Mouse (Mus musculus): Measurements from ENCODE around the gene Osmr. TPM values are rescaled to one million over a fixed set of nuclear protein-coding genes. Genes with fewer than 3 reads are reported as not detected.
A peak's percentile ranks its signal among the peaks of the same experiment; 100 is the strongest.

Gene Osmr
- 1.5 and 2.0 TPM in 2 replicates for polyA plus RNA-seq (2014; fragmentation: Nextera tagmentation; extraction: Ambion mirVana)

DNA sequence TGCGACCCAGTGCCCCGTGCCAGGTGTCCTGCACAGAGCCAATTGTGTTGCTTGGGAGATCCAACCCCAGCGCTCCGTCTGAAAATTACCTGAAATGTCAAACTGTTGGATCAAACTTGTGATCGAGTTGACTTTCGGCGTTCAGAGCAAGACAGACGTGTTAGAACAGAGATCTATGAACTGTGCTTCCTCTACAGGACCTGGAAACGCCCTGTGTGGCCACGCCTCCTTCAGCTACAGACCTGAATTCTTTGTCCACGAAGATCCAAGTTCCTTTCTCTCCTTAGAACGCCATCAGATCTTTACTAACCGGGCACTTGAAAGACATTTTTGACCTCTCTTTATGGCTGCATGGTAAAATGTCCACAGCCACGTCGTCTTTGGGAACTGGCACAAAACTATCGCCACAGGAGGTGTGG, at the start of gene Osmr:
TSS of gene Osmr (minus strand) at position 369 of the 419 bp plus-strand sequence.
- Histone ChIP-seq H3K9ac (ENCODE audit: low read length) (peak within 1 kb of the TSS; percentile 40), H3K4me1 (ENCODE audit: control insufficient read depth, insufficient read depth, low read length) (peaks cover 5% of the 10 kb centered on the region; the same call in 1 of the 2 replicates), H3K9me3 (replicated peaks; ENCODE audit: control insufficient read depth, low read length) (no peaks in the 10 kb centered on the region), H3K4me3 (ENCODE audit: low read depth, low read length) (peak within 1 kb of the TSS; percentile 34), H3K36me3 (ENCODE audit: control insufficient read depth, insufficient read depth, low read length) (no peaks in the 10 kb centered on the region), H3K27me3 (replicated peaks; ENCODE audit: control insufficient read depth, insufficient read depth, low read length) (peaks cover 29% of the 10 kb centered on the region), H3K27ac (ENCODE audit: low read depth, low read length) (no peak within 1 kb of the TSS), H3K4me2 (ENCODE audit: low read length) (peak within 1 kb of the TSS; percentile 59)
- DNase-seq (ENCODE audit: low spot score): peak; percentile 2
- no peak for ATAC-seq
- WGBS: 6% methylated on average over 16 of the region's 16 CpGs

DNA sequence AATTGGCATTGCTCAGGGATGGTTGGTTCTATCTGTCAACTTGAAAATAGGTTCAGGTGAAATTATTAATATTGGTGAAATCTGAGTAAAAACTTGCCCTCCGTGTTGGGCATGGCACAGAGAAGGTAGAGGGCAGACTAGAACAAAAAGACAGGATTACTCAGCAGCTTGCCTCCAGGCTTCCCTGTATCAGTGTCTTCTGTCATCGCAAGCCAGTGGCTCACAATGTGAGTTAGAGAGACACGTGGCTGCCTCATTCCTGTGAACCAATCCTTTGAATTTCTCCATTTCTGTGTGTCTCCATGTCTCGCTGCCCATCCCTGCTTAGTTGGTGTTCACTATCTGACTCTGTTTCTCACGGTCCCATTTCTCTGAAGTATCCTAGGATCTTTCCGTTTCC, 44.6 kb upstream of the Osmr start:
- Histone ChIP-seq H3K4me3 (ENCODE audit: low read depth, low read length) (no peak overlapping the region), H3K9ac (ENCODE audit: low read length) (no peak overlapping the region), H3K9me3 (replicated peaks; ENCODE audit: control insufficient read depth, low read length) (no peaks in the 10 kb centered on the region), H3K27ac (ENCODE audit: low read depth, low read length) (no peak overlapping the region), H3K4me1 (ENCODE audit: control insufficient read depth, insufficient read depth, low read length) (no peaks in the 10 kb centered on the region), H3K27me3 (replicated peaks; ENCODE audit: control insufficient read depth, insufficient read depth, low read length) (no peaks in the 10 kb centered on the region), H3K4me2 (ENCODE audit: low read length) (no peak overlapping the region), H3K36me3 (ENCODE audit: control insufficient read depth, insufficient read depth, low read length) (no peaks in the 10 kb centered on the region)
- 77% methylated on average over 6 of the region's 6 CpGs for WGBS
- ATAC-seq: no peak
- DNase-seq (ENCODE audit: low spot score): no peak

DNA sequence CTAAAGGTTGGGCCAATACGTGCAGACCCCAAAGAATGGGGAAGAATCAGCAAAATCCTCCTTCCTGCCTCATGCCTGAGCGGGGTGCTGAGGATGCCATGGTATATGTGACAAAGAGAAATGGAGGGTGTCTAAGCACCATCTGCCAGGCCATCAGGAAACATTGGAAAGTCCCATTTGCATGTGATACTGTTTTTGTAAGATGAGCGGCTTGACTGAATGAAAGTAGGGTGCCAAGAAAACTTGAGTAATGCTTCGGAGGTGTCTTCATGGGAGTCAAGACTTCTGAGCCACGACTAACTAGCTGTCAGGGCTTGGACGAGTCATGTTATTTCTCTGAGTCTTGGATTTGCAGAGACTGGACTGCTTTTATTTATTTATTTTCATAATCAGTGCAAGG, 39.4 kb upstream of the Osmr start:
- ATAC-seq (no peak), DNase-seq (ENCODE audit: low spot score) (no peak)
- Histone ChIP-seq H3K27ac (ENCODE audit: low read depth, low read length) (no peak overlapping the region), H3K9ac (ENCODE audit: low read length) (no peak overlapping the region), H3K4me3 (ENCODE audit: low read depth, low read length) (no peak overlapping the region), H3K36me3 (ENCODE audit: control insufficient read depth, insufficient read depth, low read length) (no peaks in the 10 kb centered on the region), H3K4me1 (ENCODE audit: control insufficient read depth, insufficient read depth, low read length) (no peaks in the 10 kb centered on the region), H3K4me2 (ENCODE audit: low read length) (no peak overlapping the region), H3K9me3 (replicated peaks; ENCODE audit: control insufficient read depth, low read length) (no peaks in the 10 kb centered on the region), H3K27me3 (replicated peaks; ENCODE audit: control insufficient read depth, insufficient read depth, low read length) (no peaks in the 10 kb centered on the region)
- 84% methylated on average over 6 of the region's 6 CpGs for WGBS

DNA sequence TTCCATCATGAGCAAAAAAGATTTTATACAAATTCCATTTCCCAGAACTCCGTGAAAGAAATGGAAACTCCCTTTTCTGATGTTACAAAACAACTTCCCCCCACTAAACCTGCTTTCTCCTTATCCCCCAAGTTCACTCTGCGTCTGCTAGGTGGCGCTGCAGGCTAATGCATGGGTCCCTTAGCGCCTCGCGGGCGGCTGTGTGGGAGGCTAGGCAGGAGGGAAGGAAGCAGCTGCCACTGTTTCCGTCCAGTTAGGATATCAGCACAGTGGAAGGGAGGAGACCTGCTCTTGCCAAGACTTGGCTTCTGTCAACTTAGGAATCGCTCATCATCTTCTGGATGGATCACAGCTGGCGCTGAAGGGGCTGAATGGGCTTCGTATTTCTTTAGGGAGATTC, 34.9 kb upstream of the Osmr start:
- Histone ChIP-seq H3K36me3 (ENCODE audit: control insufficient read depth, insufficient read depth, low read length) (no peaks in the 10 kb centered on the region), H3K9ac (ENCODE audit: low read length) (peak overlapping the region; percentile 21; the same call in 1 of the 2 replicates), H3K4me3 (ENCODE audit: low read depth, low read length) (no peak overlapping the region), H3K4me2 (ENCODE audit: low read length) (peak overlapping the region; percentile 20; the same call in 1 of the 2 replicates), H3K27ac (ENCODE audit: low read depth, low read length) (no peak overlapping the region), H3K4me1 (ENCODE audit: control insufficient read depth, insufficient read depth, low read length) (no peaks in the 10 kb centered on the region), H3K9me3 (replicated peaks; ENCODE audit: control insufficient read depth, low read length) (no peaks in the 10 kb centered on the region), H3K27me3 (replicated peaks; ENCODE audit: control insufficient read depth, insufficient read depth, low read length) (no peaks in the 10 kb centered on the region)
- DNase-seq (ENCODE audit: low spot score): peak; percentile 90
- ATAC-seq: peak; percentile 98
- WGBS: 4% methylated on average over 11 of the region's 11 CpGs

DNA sequence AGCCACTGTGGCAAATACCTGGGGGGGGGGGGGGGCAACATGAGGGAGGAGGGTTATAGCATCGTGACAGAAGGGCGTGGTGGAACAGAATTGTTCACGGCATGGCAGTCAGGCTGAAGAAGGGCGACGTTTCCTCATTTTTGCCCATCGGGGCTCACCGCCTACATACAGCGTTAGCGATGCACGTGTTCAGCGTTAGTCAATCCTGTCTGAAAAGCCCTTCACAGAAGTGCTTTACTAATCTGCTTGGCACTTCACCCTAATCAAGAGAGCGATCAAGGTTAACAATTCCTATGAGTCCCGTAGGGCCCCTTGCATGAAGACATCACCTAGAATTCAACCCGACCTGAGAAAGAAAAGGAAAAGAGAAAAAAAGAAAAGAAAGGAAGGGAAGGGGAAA, 34.3 kb upstream of the Osmr start:
- DNase-seq (ENCODE audit: low spot score) (no peak), ATAC-seq (0 out of 2 replicates have a peak, but pooled peaks have one; percentile 13)
- WGBS: 67% methylated on average over 14 of the region's 14 CpGs

DNA sequence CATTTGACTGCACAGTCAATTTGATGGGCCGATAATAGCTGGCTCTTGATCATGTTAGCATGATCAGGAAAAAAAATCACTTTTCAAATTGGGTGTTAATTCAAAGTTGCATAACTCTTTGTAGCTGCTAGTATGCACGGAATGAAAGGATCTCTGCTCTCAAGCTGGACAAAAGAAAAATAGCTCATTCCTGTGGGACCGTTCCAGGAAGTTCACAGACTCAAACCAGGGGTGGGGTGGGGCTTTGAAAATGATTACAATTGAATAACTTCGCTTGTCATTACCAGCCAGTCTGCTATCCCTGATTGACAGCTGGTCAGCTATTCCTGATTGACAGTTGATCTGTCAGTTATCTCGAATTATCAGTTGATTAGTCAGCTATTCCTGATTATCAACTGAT, 33.8 kb upstream of the Osmr start:
- no peak overlapping the region for H3K9ac ChIP-seq (ENCODE audit: low read length)
- H3K4me1 ChIP-seq (ENCODE audit: control insufficient read depth, insufficient read depth, low read length): no peaks in the 10 kb centered on the region
- no peaks in the 10 kb centered on the region for H3K27me3 ChIP-seq (replicated peaks; ENCODE audit: control insufficient read depth, insufficient read depth, low read length)
- no peaks in the 10 kb centered on the region for H3K36me3 ChIP-seq (ENCODE audit: control insufficient read depth, insufficient read depth, low read length)
- no peak for ATAC-seq
- 64% methylated on average over 5 of the region's 5 CpGs for WGBS
- no peak overlapping the region for H3K4me3 ChIP-seq (ENCODE audit: low read depth, low read length)
- H3K4me2 ChIP-seq (ENCODE audit: low read length): no peak overlapping the region
- no peak for DNase-seq (ENCODE audit: low spot score)
- H3K9me3 ChIP-seq (replicated peaks; ENCODE audit: control insufficient read depth, low read length): no peaks in the 10 kb centered on the region
- H3K27ac ChIP-seq (ENCODE audit: low read depth, low read length): no peak overlapping the region

More for the DNA sequence above, 34.3 kb upstream of the Osmr start:
- H3K36me3 ChIP-seq (ENCODE audit: control insufficient read depth, insufficient read depth, low read length): no peaks in the 10 kb centered on the region
- no peak overlapping the region for H3K4me2 ChIP-seq (ENCODE audit: low read length)
- H3K27ac ChIP-seq (ENCODE audit: low read depth, low read length): no peak overlapping the region
- H3K4me1 ChIP-seq (ENCODE audit: control insufficient read depth, insufficient read depth, low read length): no peaks in the 10 kb centered on the region
- no peaks in the 10 kb centered on the region for H3K27me3 ChIP-seq (replicated peaks; ENCODE audit: control insufficient read depth, insufficient read depth, low read length)
- no peak overlapping the region for H3K4me3 ChIP-seq (ENCODE audit: low read depth, low read length)
- H3K9ac ChIP-seq (ENCODE audit: low read length): no peak overlapping the region
- H3K9me3 ChIP-seq (replicated peaks; ENCODE audit: control insufficient read depth, low read length): no peaks in the 10 kb centered on the region

DNA sequence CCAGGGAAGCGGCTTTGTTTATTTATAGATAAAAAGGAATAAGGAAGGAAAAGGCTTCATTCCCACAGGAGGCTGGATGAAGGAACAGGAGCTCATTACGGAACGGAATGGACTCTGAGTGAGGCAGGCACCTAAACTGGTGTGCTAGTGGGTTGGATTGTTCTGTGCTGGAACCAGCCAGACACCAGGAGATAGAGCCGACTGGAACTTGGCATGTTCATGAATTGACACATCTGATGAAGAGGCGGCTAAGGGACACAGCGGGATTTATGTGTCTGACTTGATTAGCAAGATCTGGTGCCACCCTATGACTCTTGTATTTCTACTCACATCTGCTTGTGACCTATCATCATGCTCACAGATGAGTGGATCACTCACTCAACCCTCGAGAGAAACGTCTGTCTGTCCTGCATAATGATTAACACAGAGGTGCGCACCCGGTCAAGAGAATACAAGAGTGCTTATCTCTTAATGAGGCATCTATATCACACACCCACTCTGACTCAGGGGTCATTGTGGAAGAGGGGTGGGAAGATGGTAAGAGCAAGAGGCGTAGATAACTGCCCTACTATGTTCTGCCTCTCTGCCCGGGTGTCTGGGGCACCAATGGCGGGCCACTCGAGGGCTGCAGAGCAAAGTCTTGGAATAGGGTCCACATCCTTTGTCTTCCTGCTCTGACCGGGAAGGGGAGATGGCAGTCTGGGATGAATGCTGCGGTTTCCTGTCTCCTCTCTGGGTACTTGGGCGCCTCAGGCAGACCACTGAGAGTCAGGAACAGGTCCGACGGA, 31.7 kb upstream of the Osmr start:
- H3K36me3 ChIP-seq (ENCODE audit: control insufficient read depth, insufficient read depth, low read length): no peaks in the 10 kb centered on the region
- no peak overlapping the region for H3K9ac ChIP-seq (ENCODE audit: low read length)
- ATAC-seq (no peak), DNase-seq (ENCODE audit: low spot score) (no peak)
- H3K27ac ChIP-seq (ENCODE audit: low read depth, low read length): no peak overlapping the region
- no peaks in the 10 kb centered on the region for H3K27me3 ChIP-seq (replicated peaks; ENCODE audit: control insufficient read depth, insufficient read depth, low read length)
- H3K4me2 ChIP-seq (ENCODE audit: low read length): no peak overlapping the region
- no peaks in the 10 kb centered on the region for H3K9me3 ChIP-seq (replicated peaks; ENCODE audit: control insufficient read depth, low read length)
- no peaks in the 10 kb centered on the region for H3K4me1 ChIP-seq (ENCODE audit: control insufficient read depth, insufficient read depth, low read length)
- no peak overlapping the region for H3K4me3 ChIP-seq (ENCODE audit: low read depth, low read length)
- 88% methylated on average over 19 of the region's 19 CpGs for WGBS

DNA sequence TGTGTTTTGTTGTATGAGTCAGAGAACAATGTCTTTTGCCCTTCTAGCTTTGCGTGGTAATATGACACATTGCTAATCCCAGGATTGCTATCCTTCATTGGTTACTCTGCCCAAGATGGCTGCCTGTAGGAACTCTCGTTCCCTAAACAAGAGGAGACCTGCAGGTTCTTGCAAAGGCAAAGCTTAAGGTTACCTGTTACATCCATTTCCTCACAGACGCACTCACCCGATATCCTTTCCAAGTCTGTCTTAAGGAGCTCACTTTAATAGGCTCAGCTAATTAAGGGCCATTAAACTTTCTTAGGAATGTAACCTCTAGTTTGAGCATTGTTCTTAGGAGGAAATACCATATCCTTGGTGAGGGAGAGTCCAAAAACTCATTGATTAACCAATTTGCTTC, 31.0 kb upstream of the Osmr start:
- Histone ChIP-seq H3K4me1 (ENCODE audit: control insufficient read depth, insufficient read depth, low read length) (no peaks in the 10 kb centered on the region), H3K9me3 (replicated peaks; ENCODE audit: control insufficient read depth, low read length) (no peaks in the 10 kb centered on the region), H3K27me3 (replicated peaks; ENCODE audit: control insufficient read depth, insufficient read depth, low read length) (no peaks in the 10 kb centered on the region), H3K9ac (ENCODE audit: low read length) (no peak overlapping the region), H3K4me2 (ENCODE audit: low read length) (no peak overlapping the region), H3K4me3 (ENCODE audit: low read depth, low read length) (no peak overlapping the region), H3K36me3 (ENCODE audit: control insufficient read depth, insufficient read depth, low read length) (no peaks in the 10 kb centered on the region), H3K27ac (ENCODE audit: low read depth, low read length) (no peak overlapping the region)
- ATAC-seq (no peak), DNase-seq (ENCODE audit: low spot score) (no peak)
- 92% methylated on average over 4 of the region's 4 CpGs for WGBS

DNA sequence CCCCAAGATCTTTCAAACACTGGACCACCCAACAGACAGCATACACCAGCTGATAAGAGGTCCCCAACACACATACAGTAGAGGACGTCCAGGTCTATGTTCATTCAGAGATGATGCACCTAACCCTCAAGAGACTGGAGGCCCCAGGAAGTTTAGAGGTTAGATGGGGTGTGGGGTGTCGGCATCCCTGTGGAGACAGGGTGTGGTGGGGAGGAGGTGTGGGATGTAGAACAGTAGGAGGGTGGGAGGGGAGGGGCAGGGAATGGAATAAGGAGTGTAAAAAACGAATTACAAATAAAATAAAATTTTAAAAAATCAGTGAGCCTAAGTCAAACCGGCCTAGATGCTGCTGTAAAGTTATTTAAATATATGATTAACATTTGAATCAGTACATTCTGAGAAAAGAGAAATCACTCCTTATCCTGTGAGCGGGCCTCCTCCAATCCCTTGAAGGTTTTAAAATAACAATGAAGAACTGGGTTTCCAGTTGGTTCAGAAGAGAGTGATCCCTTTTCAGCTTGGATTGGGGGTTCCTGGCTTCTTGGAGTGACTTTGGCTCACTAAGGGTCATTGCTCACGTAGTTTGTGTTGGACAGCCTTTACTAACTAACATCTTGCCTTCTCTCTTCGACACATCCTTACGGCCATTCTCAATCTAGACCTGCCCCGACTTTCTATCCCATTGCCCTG, 28.7 kb upstream of the Osmr start:
- Histone ChIP-seq H3K4me3 (ENCODE audit: low read depth, low read length) (no peak overlapping the region), H3K27me3 (replicated peaks; ENCODE audit: control insufficient read depth, insufficient read depth, low read length) (no peaks in the 10 kb centered on the region), H3K4me1 (ENCODE audit: control insufficient read depth, insufficient read depth, low read length) (no peaks in the 10 kb centered on the region), H3K9ac (ENCODE audit: low read length) (no peak overlapping the region), H3K4me2 (ENCODE audit: low read length) (no peak overlapping the region), H3K36me3 (ENCODE audit: control insufficient read depth, insufficient read depth, low read length) (no peaks in the 10 kb centered on the region), H3K27ac (ENCODE audit: low read depth, low read length) (no peak overlapping the region), H3K9me3 (replicated peaks; ENCODE audit: control insufficient read depth, low read length) (no peaks in the 10 kb centered on the region)
- DNase-seq (ENCODE audit: low spot score) (no peak), ATAC-seq (no peak)
- WGBS: 64% methylated on average over 9 of the region's 9 CpGs

Data from forebrain, embryonic 14.5 days (tissue).